Mouse (Mus musculus) cortical plate, adult 2 months (tissue): Measurements from ENCODE around the gene Gm11541. TPM values are rescaled to one million over a fixed set of nuclear protein-coding genes. Genes with fewer than 3 reads are reported as not detected.
"Not testable (repeated sequence)": the region's sequence is repeated elsewhere in the genome, so short reads cannot be mapped to it uniquely, and the experiment has no call there.

Experiments
- H3K27ac ChIP-seq: fragments of 200-500 bp; 2 replicates; pipeline ENCODE4 v1.5.1; 2012; ENCODE audit warnings: low read length, control low read depth, inconsistent platforms; ENCODE audit not compliant: insufficient read depth
- H3K4me1 ChIP-seq: fragments of 200-500 bp; 2 replicates; pipeline ENCODE4 v1.6.1; 2011; ENCODE audit warnings: low read length; ENCODE audit not compliant: control insufficient read depth, insufficient read depth
- H3K4me3 ChIP-seq: fragments of 200-500 bp; 2 replicates; pipeline ENCODE4 v1.5.1; 2011; ENCODE audit warnings: mild to moderate bottlenecking, low read length, control low read depth; ENCODE audit not compliant: insufficient read depth
- CTCF ChIP-seq: fragments of 200-500 bp; IDR thresholded peaks from 2 replicates; pipeline ENCODE4 v1.5.1; 2011; ENCODE audit warnings: mild to moderate bottlenecking, control low read depth, low read length; ENCODE audit not compliant: insufficient read depth; ENCODE audit errors: extremely low read depth
- POLR2A ChIP-seq: fragments of 200-500 bp; IDR thresholded peaks from 2 replicates; pipeline ENCODE4 v1.6.1; 2011; ENCODE audit warnings: mild to moderate bottlenecking, low read length, control low read depth; ENCODE audit not compliant: insufficient read depth; ENCODE audit errors: extremely low read depth
- polyA plus RNA-seq: library from polyadenylated mRNA; depleted of rRNA; stranded (reverse); fragments of >200 nt; gene quantifications from 2 replicates; pipeline ENCODE4 v1.2.3, GENCODE M21; 2012

The Gm11541 gene
- polyA plus RNA-seq, 1 experiment, result not detected

GRCm38 (mm10) chr11:94697703-94698464, 6.4 kb downstream of the Gm11541 start:
- no peaks in the 10 kb centered on the region for H3K4me1 ChIP-seq
- H3K4me3 ChIP-seq, result no peak overlapping the region
- no peak overlapping the region for H3K27ac ChIP-seq
- TF ChIP-seq CTCF (no peak), POLR2A (no peak)

DNA sequence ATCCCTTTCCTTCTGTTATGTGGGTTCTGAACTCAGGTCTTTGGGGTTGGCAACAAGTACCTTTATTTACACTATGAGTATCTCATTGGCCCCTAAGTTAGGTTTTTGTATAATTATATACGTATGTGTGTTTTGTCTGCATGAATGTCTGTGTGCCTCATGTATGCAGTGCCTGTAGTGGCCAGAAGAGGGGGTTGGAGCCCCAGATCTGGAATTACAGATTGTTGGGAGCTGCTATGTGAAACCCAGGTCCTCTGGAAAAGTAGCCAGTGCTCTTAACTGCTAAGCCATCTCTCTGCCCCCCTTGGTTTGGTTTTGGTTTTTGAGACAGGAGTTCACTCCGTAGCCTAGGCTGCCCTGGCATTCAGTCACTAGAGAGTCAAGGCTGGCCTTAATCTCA, 7.2 kb downstream of the Gm11541 start:
- no peak for TF ChIP-seq POLR2A
- no peak for TF ChIP-seq CTCF
- Histone ChIP-seq H3K4me1 (no peaks in the 10 kb centered on the region), H3K4me3 (no peak overlapping the region), H3K27ac (no peak overlapping the region)

- H3K4me3 ChIP-seq, result no peak overlapping the region
- H3K4me1 ChIP-seq, result no peaks in the 10 kb centered on the region
- no peak overlapping the region for H3K27ac ChIP-seq
- no peak for TF ChIP-seq CTCF
- no peak for TF ChIP-seq POLR2A
Observed at GRCm38 (mm10) chr11:94695508-94695907, 8.8 kb downstream of the Gm11541 start.

DNA sequence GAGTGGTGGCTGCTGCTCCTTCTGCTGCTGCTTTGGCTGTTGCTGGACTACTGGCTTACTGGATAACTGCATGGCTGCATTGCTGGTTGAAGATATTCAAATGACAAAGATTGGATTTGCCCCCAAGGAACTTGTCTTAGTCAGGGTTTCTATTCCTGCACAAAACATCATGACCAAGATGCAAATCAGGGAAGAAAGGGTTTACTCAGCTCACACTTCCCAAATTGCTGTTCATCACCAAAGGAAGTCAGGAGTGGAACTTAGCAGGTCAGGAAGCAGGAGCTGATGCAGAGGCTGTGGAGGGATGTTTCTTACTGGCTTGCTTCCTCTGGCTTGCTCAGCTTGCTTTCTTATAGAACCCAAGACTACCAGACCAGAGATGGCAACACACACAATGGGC, 11.8 kb downstream of the Gm11541 start:
- not testable (repeated sequence) for H3K27ac ChIP-seq, H3K4me1 ChIP-seq, H3K4me3 ChIP-seq

DNA sequence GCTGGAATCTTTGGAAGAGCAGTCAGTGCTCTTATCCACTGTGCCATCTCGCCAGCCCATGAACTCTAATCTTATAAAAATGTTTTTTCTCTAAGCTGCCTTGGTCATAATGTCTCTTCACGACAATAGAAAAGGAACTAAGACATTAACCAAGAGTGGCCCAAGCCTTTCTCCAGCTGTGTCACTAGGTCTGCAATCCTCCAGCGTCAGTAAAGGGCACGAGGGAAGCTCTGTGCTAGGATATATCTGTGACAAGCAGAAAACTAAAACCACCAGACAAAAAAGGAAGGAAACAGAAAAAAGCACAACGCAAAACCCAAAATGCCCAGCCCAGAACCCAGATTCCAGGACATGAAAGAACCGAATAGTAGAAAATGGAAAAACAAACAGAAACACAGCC, 17.1 kb downstream of the Gm11541 start:
- no peak overlapping the region for H3K4me3 ChIP-seq
- TF ChIP-seq CTCF (no peak), POLR2A (no peak)
- H3K4me1 ChIP-seq, result no peaks in the 10 kb centered on the region
- H3K27ac ChIP-seq, result no peak overlapping the region

GRCm38 (mm10) chr11:94682427-94682826, 21.9 kb downstream of the Gm11541 start:
- TF ChIP-seq CTCF (no peak), POLR2A (no peak)
- no peaks in the 10 kb centered on the region for H3K4me1 ChIP-seq
- no peak overlapping the region for H3K27ac ChIP-seq
- H3K4me3 ChIP-seq, result no peak overlapping the region

DNA sequence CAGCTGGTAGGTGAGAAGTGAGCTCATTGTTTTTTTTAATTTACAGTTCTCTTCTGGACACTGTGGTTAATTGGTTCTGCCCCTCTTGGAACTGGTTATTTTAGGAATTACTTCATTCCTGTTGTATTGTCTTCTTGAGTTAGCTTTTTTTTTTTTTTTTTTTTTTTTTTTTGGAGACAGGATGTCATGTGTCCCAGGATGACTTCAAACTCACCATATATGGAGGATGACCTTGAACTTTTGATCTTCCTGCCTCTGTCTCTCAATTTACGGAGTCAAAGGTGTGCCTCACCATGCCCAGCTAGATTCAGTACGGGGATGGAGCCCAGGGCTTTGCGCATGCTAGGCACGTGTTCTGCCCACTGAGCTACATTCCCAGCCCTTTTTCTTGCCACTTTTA, 22.7 kb downstream of the Gm11541 start:
- no peak for TF ChIP-seq POLR2A
- TF ChIP-seq CTCF, result no peak
- no peak overlapping the region for H3K27ac ChIP-seq

GRCm38 (mm10) chr11:94680639-94681038, 23.7 kb downstream of the Gm11541 start:
- H3K27ac ChIP-seq, result no peak overlapping the region
- H3K4me1 ChIP-seq, result no peaks in the 10 kb centered on the region
- TF ChIP-seq POLR2A (no peak), CTCF (no peak)
- no peak overlapping the region for H3K4me3 ChIP-seq

More for the DNA sequence above, 22.7 kb downstream of the Gm11541 start:
- Histone ChIP-seq H3K4me1 (no peaks in the 10 kb centered on the region), H3K4me3 (no peak overlapping the region)

GRCm38 (mm10) chr11:94677607-94678145, 26.6 kb downstream of the Gm11541 start:
- TF ChIP-seq POLR2A, result no peak
- Histone ChIP-seq H3K27ac (no peak overlapping the region), H3K4me1 (peaks cover 4% of the 10 kb centered on the region; the same call in 1 of the 2 replicates), H3K4me3 (peak overlapping the region; percentile 54)

- peaks cover 4% of the 10 kb centered on the region; the same call in 1 of the 2 replicates for H3K4me1 ChIP-seq
- H3K4me3 ChIP-seq, result peak within 1 kb of the TSS; percentile 54
- peak within 1 kb of the TSS; percentile 26; the same call in 1 of the 2 replicates for H3K27ac ChIP-seq
- peak; percentile 50 for TF ChIP-seq POLR2A
- TF ChIP-seq CTCF, result no peak
Observed at GRCm38 (mm10) chr11:94676754-94677606, 27.3 kb downstream of the Gm11541 start, which contains the start of gene Xylt2. Gene Xylt2, minus strand, starts transcription at chr11:94677515.
